Mouse (Mus musculus): Measurements from ENCODE around the gene Pdzd2.

DNA sequence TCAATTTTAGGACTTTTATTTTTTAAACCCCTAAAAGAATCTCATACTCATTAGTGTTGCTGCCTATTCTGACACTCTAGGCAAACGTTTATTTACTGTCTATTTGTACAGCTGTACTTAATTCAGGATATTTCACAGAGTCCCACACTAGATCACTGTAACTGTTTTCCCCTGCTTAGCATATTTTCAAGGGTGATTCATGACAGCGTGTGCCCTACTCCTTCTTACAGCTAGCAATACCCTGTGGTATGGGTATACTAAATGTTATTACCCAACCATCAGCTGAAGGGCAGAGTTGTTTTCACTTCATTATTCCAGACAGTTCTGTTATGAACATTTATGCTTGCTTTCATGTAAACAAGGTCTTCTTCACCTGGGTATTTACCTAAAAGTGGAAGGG is 423.7 kb downstream of the Pdzd2 start:
- TF ChIP-seq POLR2A (IDR thresholded peaks at IDR 0.05; ENCODE audit: low read depth, low read length) (no peak), CTCF (IDR thresholded peaks at IDR 0.05; ENCODE audit: borderline replicate concordance, insufficient read depth, low read length) (no peak)

Measured in embryonic fibroblast, embryonic 13.5 days (primary cell).